Mouse (Mus musculus) myocyte (in vitro differentiated cells): ENCODE data around the gene Myh14. TPM values are rescaled to one million over a fixed set of nuclear protein-coding genes. Genes with fewer than 3 reads are reported as not detected.

Experiments
- H3K27me3 ChIP-seq: one replicate; pipeline ENCODE4 v1.6.1; 2011; ENCODE audit not compliant: control insufficient read depth, insufficient read depth, insufficient read length
- H3K36me3 ChIP-seq: one replicate; pipeline ENCODE4 v1.6.1; 2011; ENCODE audit not compliant: control insufficient read depth, insufficient read depth
- H3K4me2 ChIP-seq: one replicate; pipeline ENCODE4 v1.6.1; 2011; ENCODE audit warnings: low read depth, control low read depth
- H3K4me3 ChIP-seq: one replicate; pipeline ENCODE4 v1.5.1; 2011; ENCODE audit warnings: mild to moderate bottlenecking, control low read depth, moderate library complexity
- H3K79me2 ChIP-seq: one replicate; pipeline ENCODE4 v1.6.1; 2011; ENCODE audit not compliant: control insufficient read depth, insufficient read depth
- H3ac ChIP-seq: one replicate; pipeline ENCODE4 v1.6.1; 2011; ENCODE audit not compliant: control insufficient read depth, insufficient read length
- CEBPB ChIP-seq: IDR thresholded peaks from 2 replicates; pipeline ENCODE4 v1.6.1; 2011; ENCODE audit warnings: mild to moderate bottlenecking, moderate library complexity; ENCODE audit not compliant: poor library complexity, insufficient read depth, severe bottlenecking
- E2F4 ChIP-seq: IDR thresholded peaks from one replicate; pipeline ENCODE4 v1.6.1; 2011; ENCODE audit warnings: mild to moderate bottlenecking, control low read depth, moderate library complexity; ENCODE audit not compliant: insufficient read depth
- MAX ChIP-seq: IDR thresholded peaks from one replicate; pipeline ENCODE4 v1.6.1; 2011; ENCODE audit warnings: low read depth, mild to moderate bottlenecking, control low read depth
- MYOD1 ChIP-seq, 3 experiments: IDR thresholded peaks; one replicate each; pipeline ENCODE4 v1.6.1; 2011; ENCODE audit warnings: control low read depth in 2 of 3, low read depth in 2 of 3, mild to moderate bottlenecking in 2 of 3, moderate library complexity in 1 of 3; ENCODE audit not compliant: insufficient read length in 2 of 3, control insufficient read depth in 1 of 3
- MYOG ChIP-seq, 3 experiments: IDR thresholded peaks; one replicate each; pipeline ENCODE4 v1.6.1; 2011; ENCODE audit warnings: control low read depth in 2 of 3, low read depth in 2 of 3, mild to moderate bottlenecking in 2 of 3; ENCODE audit not compliant: insufficient read length in 2 of 3, control insufficient read depth in 1 of 3, insufficient read depth in 1 of 3
- POLR2A ChIP-seq: IDR thresholded peaks from one replicate; pipeline ENCODE4 v1.6.1; 2011; ENCODE audit warnings: low read depth, mild to moderate bottlenecking, control low read depth, moderate library complexity; ENCODE audit not compliant: insufficient read length
- POLR2AphosphoS2 ChIP-seq: IDR thresholded peaks from one replicate; pipeline ENCODE4 v1.6.1; 2011; ENCODE audit warnings: low read depth, control low read depth; ENCODE audit not compliant: insufficient read length
- REST ChIP-seq: IDR thresholded peaks from one replicate; pipeline ENCODE4 v1.6.1; 2011; ENCODE audit warnings: mild to moderate bottlenecking, control low read depth, moderate library complexity; ENCODE audit not compliant: insufficient read depth, insufficient read length
- SRF ChIP-seq: IDR thresholded peaks from one replicate; pipeline ENCODE4 v1.6.1; 2011; ENCODE audit warnings: low read depth; ENCODE audit not compliant: control insufficient read depth, insufficient read length
- TCF12 ChIP-seq: IDR thresholded peaks from one replicate; pipeline ENCODE4 v1.6.1; 2011; ENCODE audit warnings: mild to moderate bottlenecking, control low read depth; ENCODE audit not compliant: poor library complexity, insufficient read depth, severe bottlenecking
- TCF3 ChIP-seq: IDR thresholded peaks from one replicate; pipeline ENCODE4 v1.6.1; 2011; ENCODE audit warnings: low read depth, control low read depth; ENCODE audit not compliant: insufficient read length
- USF1 ChIP-seq: IDR thresholded peaks from one replicate; pipeline ENCODE4 v1.6.1; 2011; ENCODE audit warnings: low read depth, mild to moderate bottlenecking, control low read depth, moderate library complexity
- polyA plus RNA-seq: library from polyadenylated mRNA; unstranded; fragments of >200 nt; fragmentation: generic; extraction: Trizol; gene quantifications from one replicate; pipeline ENCODE4 v1.2.1, GENCODE M21; 2012; ENCODE audit warnings: missing spikeins

The Myh14 gene
- polyA plus RNA-seq, 1 experiment = 0.17 TPM

DNA sequence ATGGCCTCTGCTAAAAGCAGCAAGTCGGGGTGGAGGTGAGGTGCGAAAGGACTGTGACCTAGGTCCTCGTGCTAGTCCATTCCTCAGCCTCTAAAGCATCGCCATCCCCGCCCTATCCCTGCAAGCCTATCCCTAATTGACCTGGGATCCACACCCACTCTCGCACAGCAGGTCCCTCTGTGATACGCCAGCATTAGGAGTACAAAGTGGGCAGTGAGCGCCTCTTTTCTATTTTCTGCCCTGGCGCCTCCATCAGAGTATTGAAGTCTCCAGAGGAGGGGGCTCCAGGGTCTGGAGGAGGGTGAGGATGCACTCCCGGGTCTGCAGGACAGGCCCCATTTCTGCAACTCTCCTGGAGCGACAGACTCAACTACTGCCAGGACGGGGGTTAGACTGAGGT is 82.3 kb downstream of the Myh14 start:
- Histone ChIP-seq H3K27me3 (peaks cover 73% of the 10 kb centered on the region), H3ac (no peak overlapping the region), H3K36me3 (no peaks in the 10 kb centered on the region), H3K4me2 (peak overlapping the region; percentile 65), H3K79me2 (no peaks in the 10 kb centered on the region), H3K4me3 (no peak overlapping the region)
- no peak for TF ChIP-seq USF1
- no peak for TF ChIP-seq MAX
- no peak for TF ChIP-seq TCF12
- no peak for TF ChIP-seq SRF
- no peak for TF ChIP-seq MYOG (IDR thresholded peaks at IDR 0.05; ENCODE audit: control insufficient read depth in 1 of 3, insufficient read depth in 1 of 3, insufficient read length in 2 of 3, low read depth in 2 of 3)
- no peak for TF ChIP-seq POLR2A
- TF ChIP-seq MYOD1 (IDR thresholded peaks at IDR 0.05; ENCODE audit: control insufficient read depth in 1 of 3, insufficient read length in 2 of 3, low read depth in 2 of 3) = no peak
- no peak for TF ChIP-seq POLR2AphosphoS2
- TF ChIP-seq TCF3 = no peak
- no peak for TF ChIP-seq E2F4
- TF ChIP-seq CEBPB = no peak
- TF ChIP-seq REST = no peak

DNA sequence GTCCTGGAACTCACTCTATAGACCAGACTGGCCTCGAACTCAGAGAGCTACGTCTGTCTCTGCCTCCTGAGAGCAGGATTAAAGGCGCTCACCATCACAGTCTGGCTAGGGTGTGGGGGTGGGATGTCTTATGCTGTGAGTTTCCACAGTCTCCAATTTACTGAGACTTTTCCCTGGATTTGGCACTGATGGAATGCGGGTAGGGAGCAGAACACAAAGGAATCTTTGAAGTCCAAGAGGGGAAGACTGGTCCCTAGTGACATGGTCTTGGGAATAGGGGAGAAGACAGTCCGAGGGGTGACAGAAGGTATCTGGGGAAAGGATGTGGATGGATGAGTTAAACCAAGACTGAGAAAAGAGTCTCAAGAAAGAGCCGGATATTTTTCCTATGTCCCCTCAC is 83.0 kb downstream of the Myh14 start:
- H3K79me2 ChIP-seq = no peaks in the 10 kb centered on the region
- H3ac ChIP-seq = no peak overlapping the region
- H3K36me3 ChIP-seq = no peaks in the 10 kb centered on the region
- peak overlapping the region; percentile 12 for H3K4me2 ChIP-seq
- H3K4me3 ChIP-seq = no peak overlapping the region
- H3K27me3 ChIP-seq = peaks cover 73% of the 10 kb centered on the region
- no peak for TF ChIP-seq TCF12
- no peak for TF ChIP-seq MYOD1 (IDR thresholded peaks at IDR 0.05; ENCODE audit: control insufficient read depth in 1 of 3, insufficient read length in 2 of 3, low read depth in 2 of 3)
- no peak for TF ChIP-seq MYOG (IDR thresholded peaks at IDR 0.05; ENCODE audit: control insufficient read depth in 1 of 3, insufficient read depth in 1 of 3, insufficient read length in 2 of 3, low read depth in 2 of 3)
- no peak for TF ChIP-seq E2F4
- no peak for TF ChIP-seq POLR2A
- no peak for TF ChIP-seq MAX
- TF ChIP-seq TCF3 = no peak
- TF ChIP-seq POLR2AphosphoS2 = no peak
- no peak for TF ChIP-seq SRF
- TF ChIP-seq CEBPB = no peak
- no peak for TF ChIP-seq REST
- no peak for TF ChIP-seq USF1

DNA sequence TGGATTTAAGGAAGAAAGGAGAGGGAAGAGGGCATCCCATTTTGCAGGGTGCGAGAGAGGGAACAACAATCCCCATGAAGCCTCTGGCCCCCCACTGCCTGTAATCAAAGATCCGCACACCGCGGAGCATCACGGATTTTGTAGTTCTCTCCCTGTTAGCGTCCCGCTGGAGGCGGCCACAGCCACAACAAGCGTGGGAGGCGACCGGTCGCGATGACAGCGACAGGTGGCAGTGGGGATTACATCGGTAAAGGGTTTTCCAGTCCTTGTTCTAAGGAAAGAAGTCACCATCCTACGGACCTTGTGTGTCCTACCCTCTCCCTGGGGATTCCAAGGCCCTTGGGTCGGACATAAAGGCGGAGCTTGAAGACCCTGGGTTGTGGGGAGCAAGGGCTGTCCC is 83.7 kb downstream of the Myh14 start:
- Histone ChIP-seq H3K27me3 (peaks cover 77% of the 10 kb centered on the region), H3K79me2 (no peaks in the 10 kb centered on the region), H3K36me3 (no peaks in the 10 kb centered on the region), H3ac (no peak overlapping the region), H3K4me3 (no peak overlapping the region), H3K4me2 (peak overlapping the region; percentile 12)
- TF ChIP-seq MYOG (IDR thresholded peaks at IDR 0.05; ENCODE audit: control insufficient read depth in 1 of 3, insufficient read depth in 1 of 3, insufficient read length in 2 of 3, low read depth in 2 of 3) (no peak), REST (no peak), E2F4 (no peak), MYOD1 (IDR thresholded peaks at IDR 0.05; ENCODE audit: control insufficient read depth in 1 of 3, insufficient read length in 2 of 3, low read depth in 2 of 3) (peak in 2 of 3 experiments; percentile 41 to 88)

DNA sequence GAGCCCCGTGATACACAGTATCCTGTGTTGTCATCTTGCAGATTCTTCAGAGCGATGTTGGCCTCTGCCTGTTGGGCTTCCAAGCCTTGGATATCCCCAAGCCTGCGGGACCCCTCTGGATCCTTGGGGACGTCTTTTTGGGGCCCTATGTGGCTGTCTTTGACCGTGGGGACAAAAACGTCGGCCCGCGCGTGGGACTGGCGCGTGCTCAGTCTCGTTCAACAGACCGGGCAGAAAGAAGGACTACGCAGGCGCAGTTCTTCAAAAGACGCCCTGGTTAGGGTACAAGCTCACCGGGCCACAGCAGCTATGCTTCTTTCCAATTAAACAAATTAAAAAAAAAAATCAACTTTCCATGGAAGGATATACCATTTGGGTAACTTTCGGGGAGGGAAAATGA is 84.1 kb downstream of the Myh14 start:
- Histone ChIP-seq H3K4me3 (no peak overlapping the region), H3K27me3 (peaks cover 75% of the 10 kb centered on the region), H3K4me2 (no peak overlapping the region), H3K36me3 (no peaks in the 10 kb centered on the region), H3ac (no peak overlapping the region), H3K79me2 (no peaks in the 10 kb centered on the region)
- TF ChIP-seq TCF3 (no peak), SRF (no peak), USF1 (no peak), POLR2A (no peak), MYOD1 (IDR thresholded peaks at IDR 0.05; ENCODE audit: control insufficient read depth in 1 of 3, insufficient read length in 2 of 3, low read depth in 2 of 3) (no peak), MAX (no peak), MYOG (IDR thresholded peaks at IDR 0.05; ENCODE audit: control insufficient read depth in 1 of 3, insufficient read depth in 1 of 3, insufficient read length in 2 of 3, low read depth in 2 of 3) (no peak), CEBPB (no peak), REST (no peak), POLR2AphosphoS2 (no peak), TCF12 (no peak), E2F4 (no peak)

DNA sequence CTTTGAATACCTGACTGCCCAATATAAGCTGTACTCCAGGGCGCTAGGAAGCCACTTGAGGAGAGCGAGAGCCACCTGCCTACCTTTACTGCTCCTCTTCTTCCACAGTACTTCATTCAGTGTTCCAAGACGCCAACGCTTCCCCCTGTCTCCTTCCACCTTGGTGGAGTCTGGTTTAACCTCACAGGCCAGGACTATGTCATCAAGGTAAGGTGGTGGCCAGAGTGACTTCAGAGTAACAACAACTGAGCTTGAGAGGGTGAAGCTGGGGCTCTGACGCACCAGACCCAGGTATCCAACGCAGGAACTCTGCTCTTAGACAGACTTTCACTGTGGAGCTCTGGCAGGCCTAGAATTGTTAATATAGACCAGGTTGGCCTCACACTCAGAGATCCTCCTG is 85.0 kb downstream of the Myh14 start:
- Histone ChIP-seq H3K79me2 (no peaks in the 10 kb centered on the region), H3K27me3 (peaks cover 72% of the 10 kb centered on the region), H3K36me3 (no peaks in the 10 kb centered on the region), H3ac (no peak overlapping the region), H3K4me3 (no peak overlapping the region), H3K4me2 (no peak overlapping the region)
- TF ChIP-seq MYOG (IDR thresholded peaks at IDR 0.05; ENCODE audit: control insufficient read depth in 1 of 3, insufficient read depth in 1 of 3, insufficient read length in 2 of 3, low read depth in 2 of 3) (no peak), MAX (no peak), E2F4 (no peak), TCF3 (no peak), REST (no peak)
